Mouse (Mus musculus) MEL (cell line): ENCODE data around the gene Mfsd2b.

Experiments used
- CTCF ChIP-seq, 3 experiments: IDR thresholded peaks in 2 of 3; conservative IDR thresholded peaks in 1 of 3; 2 replicates each; pipeline ENCODE4 v1.5.1; 2011 to 2012; ENCODE audit warnings: low read length in 3 of 3, low read depth in 2 of 3, mild to moderate bottlenecking in 2 of 3, improper control_type of control experiment in 1 of 3, inconsistent platforms in 1 of 3, mixed read lengths in 1 of 3, moderate library complexity in 1 of 3; ENCODE audit not compliant: control insufficient read depth in 1 of 3, insufficient read depth in 1 of 3, poor library complexity in 1 of 3, severe bottlenecking in 1 of 3
- POLR2AphosphoS2 ChIP-seq: IDR thresholded peaks from 2 replicates; pipeline ENCODE4 v1.6.1; 2011; ENCODE audit warnings: low read length, improper control_type of control experiment
- USF1 ChIP-seq: IDR thresholded peaks from 2 replicates; pipeline ENCODE4 v1.6.1; 2014; ENCODE audit warnings: low read depth, mild to moderate bottlenecking, inconsistent platforms, low read length, improper control_type of control experiment, moderate library complexity
- ZNF384 ChIP-seq: IDR thresholded peaks from 2 replicates; pipeline ENCODE4 v1.6.1; 2012; ENCODE audit warnings: low read depth, mild to moderate bottlenecking, inconsistent platforms, low read length, improper control_type of control experiment

DNA sequence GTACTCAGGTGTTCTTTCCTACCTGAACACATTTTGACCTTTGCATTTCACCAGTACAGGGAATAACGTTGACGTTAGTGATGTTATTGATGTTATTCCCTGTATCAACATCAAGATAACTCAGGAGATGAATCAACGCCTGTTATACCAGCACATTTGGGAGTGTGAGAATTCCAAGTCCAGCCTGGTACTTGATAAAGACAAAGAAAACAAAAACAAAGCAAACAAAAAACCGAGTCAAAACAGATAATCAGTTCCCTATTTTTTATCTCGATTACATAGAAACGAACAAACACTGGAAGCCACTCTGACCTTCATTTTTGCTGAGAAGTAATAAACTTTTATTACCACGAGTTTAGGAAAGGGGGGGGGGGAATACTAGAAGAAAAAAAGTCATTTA, 32.3 kb upstream of the Mfsd2b start:
- no peak for TF ChIP-seq POLR2AphosphoS2
- no peak for TF ChIP-seq CTCF (IDR thresholded peaks at IDR 0.05 in 2 of 3, conservative IDR thresholded peaks at IDR 0.05 in 1 of 3; ENCODE audit: control insufficient read depth in 1 of 3, insufficient read depth in 1 of 3, low read depth in 2 of 3, low read length in 3 of 3, poor library complexity in 1 of 3, severe bottlenecking in 1 of 3)
- TF ChIP-seq USF1 = no peak
- TF ChIP-seq ZNF384 = no peak; the same call in 1 of the 2 replicates
